In the genomic region with DNA sequence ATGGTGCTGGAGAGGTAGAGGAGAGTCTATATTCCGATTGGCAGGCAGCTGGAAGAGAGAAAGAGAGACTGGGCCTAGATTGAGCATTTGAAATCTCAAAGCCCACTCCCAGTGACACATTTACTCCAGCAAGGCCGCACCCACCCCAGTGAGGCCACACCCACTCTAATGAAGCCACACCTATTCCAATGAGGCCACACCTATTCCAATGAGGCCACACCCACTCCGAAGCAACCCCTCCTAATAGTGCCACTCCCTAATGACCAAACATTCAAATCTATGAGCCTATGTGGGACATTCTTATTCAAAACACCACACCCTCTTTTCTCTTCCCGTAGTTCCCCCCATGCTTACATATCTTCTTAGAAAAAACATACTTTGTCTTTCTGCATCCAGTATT, we compare ENCODE assay signal across 39 mouse cellular contexts. TPM values are rescaled to one million over a fixed set of nuclear protein-coding genes. Genes with fewer than 3 reads are reported as not detected.
"Had no signal": no experiment of that assay in that cellular context is flagged by ENCODE, and none has a peak within 500 bp of the region (broad histone marks: within the 10 kb centered on the region; RNA-seq: fewer than 3 reads in every experiment).

No protein-coding gene starts in this region.

- ATAC-seq: forebrain, embryonic 13.5 days; forebrain, embryonic 14.5 days; forebrain, embryonic 15.5 days; forebrain, embryonic 16.5 days; forebrain, postnatal 0 days had no signal

- DNase-seq: cerebellum, adult 9-10 months; cerebellum, adult 9-11 months; cerebellum, postnatal 10 days; cerebellum, postnatal 14 days; cerebellum, postnatal 25 days; cerebellum, postnatal 36 days; embryo, embryonic 11 days; forebrain, postnatal 0 days; gastrocnemius, adult 2 months; gastrocnemius, postnatal 10 days; gastrocnemius, postnatal 14 days; gastrocnemius, postnatal 25 days; gastrocnemius, postnatal 36 days; heart, adult 11 months; heart, adult 18-20 months; heart, adult 2 months had no signal

- H3K27me3 ChIP-seq: embryonic facial prominence, embryonic 12.5 days; embryonic facial prominence, embryonic 13.5 days; embryonic facial prominence, embryonic 15.5 days; forebrain, embryonic 12.5 days; forebrain, embryonic 13.5 days; forebrain, embryonic 15.5 days had no signal

- H3K27ac ChIP-seq: embryonic facial prominence, embryonic 10.5 days; embryonic facial prominence, embryonic 12.5 days; embryonic facial prominence, embryonic 13.5 days; embryonic facial prominence, embryonic 15.5 days; forebrain, embryonic 10.5 days; forebrain, embryonic 12.5 days; forebrain, embryonic 13.5 days; forebrain, embryonic 15.5 days; gastrocnemius, adult 2 months; heart, adult 2 months had no signal

- H3K36me3 ChIP-seq: embryonic facial prominence, embryonic 10.5 days; embryonic facial prominence, embryonic 12.5 days; embryonic facial prominence, embryonic 13.5 days; embryonic facial prominence, embryonic 15.5 days; forebrain, embryonic 10.5 days; forebrain, embryonic 12.5 days; forebrain, embryonic 15.5 days had no signal

- H3K9me3 ChIP-seq: embryonic facial prominence, embryonic 10.5 days; embryonic facial prominence, embryonic 12.5 days; embryonic facial prominence, embryonic 13.5 days; embryonic facial prominence, embryonic 15.5 days; forebrain, embryonic 10.5 days; forebrain, embryonic 12.5 days; forebrain, embryonic 13.5 days; forebrain, embryonic 15.5 days had no signal

- H3K4me2 ChIP-seq: embryonic facial prominence, embryonic 12.5 days; embryonic facial prominence, embryonic 13.5 days; embryonic facial prominence, embryonic 15.5 days; forebrain, embryonic 12.5 days; forebrain, embryonic 13.5 days; forebrain, embryonic 15.5 days had no signal

- H3K9ac ChIP-seq: embryonic facial prominence, embryonic 12.5 days; embryonic facial prominence, embryonic 13.5 days; embryonic facial prominence, embryonic 15.5 days; forebrain, embryonic 12.5 days; forebrain, embryonic 13.5 days; forebrain, embryonic 15.5 days; forebrain, postnatal 0 days had no signal

- H3K4me1 ChIP-seq: embryonic facial prominence, embryonic 10.5 days; embryonic facial prominence, embryonic 12.5 days; embryonic facial prominence, embryonic 13.5 days; embryonic facial prominence, embryonic 15.5 days; forebrain, embryonic 10.5 days; forebrain, embryonic 12.5 days; forebrain, embryonic 13.5 days; forebrain, embryonic 15.5 days had no signal

- H3K4me3 ChIP-seq: embryonic facial prominence, embryonic 10.5 days; embryonic facial prominence, embryonic 12.5 days; embryonic facial prominence, embryonic 13.5 days; embryonic facial prominence, embryonic 15.5 days; erythroblast, embryonic 14.5 days; forebrain, embryonic 10.5 days; forebrain, embryonic 12.5 days; forebrain, embryonic 13.5 days; forebrain, embryonic 15.5 days; gastrocnemius, adult 2 months; heart, adult 2 months had no signal

RNA-seq across cellular contexts. Expression of a gene that starts 13.3 kb away (rescaled TPM):
- total RNA-seq: common myeloid progenitor, adult 5-6 weeks; forebrain, postnatal 0 days; gastrocnemius, adult 2 months; granulocyte monocyte progenitor cell, adult 5-6 weeks; heart, adult 18-20 months; heart, adult 2 months; heart, adult 8-10 months had no signal
- polyA plus RNA-seq: cortical plate, adult 2 months; embryonic facial prominence, embryonic 10.5 days; embryonic facial prominence, embryonic 11.5 days; embryonic facial prominence, embryonic 13.5 days; embryonic facial prominence, embryonic 14.5 days; erythroblast, embryonic 14.5 days; forebrain, embryonic 10.5 days; forebrain, embryonic 11.5 days; forebrain, embryonic 12.5 days; forebrain, embryonic 13.5 days; forebrain, embryonic 14.5 days; forebrain, embryonic 15.5 days; forebrain, embryonic 16.5 days; forebrain, postnatal 0 days; frontal cortex, adult 2 months had no signal

RNA-seq across cellular contexts. Expression of a gene that starts 13.9 kb away (rescaled TPM):
- total RNA-seq: common myeloid progenitor, adult 5-6 weeks; granulocyte monocyte progenitor cell, adult 5-6 weeks had no signal
- polyA plus RNA-seq: erythroblast, embryonic 14.5 days had no signal

RNA-seq across cellular contexts. Expression of a gene that starts 41.7 kb away (rescaled TPM):
- total RNA-seq: common myeloid progenitor, adult 5-6 weeks; forebrain, postnatal 0 days; gastrocnemius, adult 18-20 months; gastrocnemius, adult 2 months; gastrocnemius, adult 8-10 months; gastrocnemius, postnatal 10 days; gastrocnemius, postnatal 14 days; gastrocnemius, postnatal 25 days; gastrocnemius, postnatal 36 days; gastrocnemius, postnatal 4 days; granulocyte monocyte progenitor cell, adult 5-6 weeks; heart, adult 18-20 months; heart, adult 2 months; heart, adult 8-10 months had no signal
- polyA plus RNA-seq: cortical plate, adult 2 months; embryonic facial prominence, embryonic 10.5 days; embryonic facial prominence, embryonic 11.5 days; embryonic facial prominence, embryonic 12.5 days; embryonic facial prominence, embryonic 13.5 days; embryonic facial prominence, embryonic 14.5 days; embryonic facial prominence, embryonic 15.5 days; erythroblast, embryonic 14.5 days; forebrain, embryonic 10.5 days; forebrain, embryonic 11.5 days; forebrain, embryonic 12.5 days; forebrain, embryonic 13.5 days; forebrain, embryonic 14.5 days; forebrain, embryonic 15.5 days; forebrain, embryonic 16.5 days; forebrain, postnatal 0 days; frontal cortex, adult 2 months; gonadal fat pad, adult 2 months; heart, adult 2 months had no signal
